Mouse (Mus musculus) forebrain, embryonic 14.5 days (tissue): ENCODE data around the gene Fez1. TPM values are rescaled to one million over a fixed set of nuclear protein-coding genes. Genes with fewer than 3 reads are reported as not detected.

Source experiments
- ATAC-seq: fragments of 200-750 bp; cut with Nextera tagmentation; 2 replicates; pipeline ENCODE4 v1.8.0; 2017; ENCODE audit warnings: mild to moderate bottlenecking, moderate library complexity
- DNase-seq: peaks from one replicate; pipeline ENCODE4 v3.0.0-alpha.2; 2015; ENCODE audit warnings: low spot score
- H3K27ac ChIP-seq: fragments of 300-500 bp; sonication (generic); 2 replicates; pipeline ENCODE4 v1.5.1; 2014; ENCODE audit warnings: low read depth, mild to moderate bottlenecking, control low read depth, low read length, moderate library complexity
- H3K27me3 ChIP-seq: fragments of 300-500 bp; sonication (generic); replicated peaks from 2 replicates; pipeline ENCODE4 v1.6.1; 2014; ENCODE audit warnings: low read length, control low read depth, mixed read lengths; ENCODE audit not compliant: control insufficient read depth, insufficient read depth
- H3K36me3 ChIP-seq: fragments of 300-500 bp; sonication (generic); 2 replicates; pipeline ENCODE4 v1.6.1; 2014; ENCODE audit warnings: low read length, control low read depth; ENCODE audit not compliant: control insufficient read depth, insufficient read depth
- H3K4me1 ChIP-seq: fragments of 300-500 bp; sonication (generic); 2 replicates; pipeline ENCODE4 v1.6.1; 2014; ENCODE audit warnings: antibody characterized with exemption, low read length, control low read depth; ENCODE audit not compliant: control insufficient read depth, insufficient read depth
- H3K4me2 ChIP-seq: fragments of 300-500 bp; sonication (generic); 2 replicates; pipeline ENCODE4 v1.6.1; 2014; ENCODE audit warnings: mild to moderate bottlenecking, control low read depth, low read length
- H3K4me3 ChIP-seq: fragments of 300-500 bp; sonication (generic); 2 replicates; pipeline ENCODE4 v1.5.1; 2014; ENCODE audit warnings: low read depth, low read length, control low read depth
- H3K9ac ChIP-seq: fragments of 300-500 bp; sonication (generic); 2 replicates; pipeline ENCODE4 v1.6.1; 2014; ENCODE audit warnings: mild to moderate bottlenecking, low read length, control low read depth, moderate library complexity
- H3K9me3 ChIP-seq: fragments of 300-500 bp; sonication (generic); replicated peaks from 2 replicates; pipeline ENCODE4 v1.6.1; 2016; ENCODE audit warnings: low read length, control low read depth, mixed read lengths; ENCODE audit not compliant: control insufficient read depth
- WGBS: fragments of 180-500 bp; shearing (Covaris S2); extraction: QIAGEN DNeasy Blood & Tissue Kit; methylation state at CpG from one replicate; pipeline ENCODE4 v1.1.7; 2014; 5-methylcytosine and 5-hydroxymethylcytosine counted together
- polyA plus RNA-seq: library from polyadenylated mRNA; unstranded; fragments of >200 nt; fragmentation: Nextera tagmentation; extraction: Ambion mirVana; gene quantifications from 2 replicates; pipeline ENCODE4 v1.2.1, GENCODE M21; 2014

Gene Fez1
- polyA plus RNA-seq, 1 experiment from 2014 or later: 620 TPM

- no peak overlapping the region for H3K9ac ChIP-seq
- WGBS: 92% methylated on average over 2 of the region's 2 CpGs
Observed at GRCm38 (mm10) chr9:36852175-36852574, 30.5 kb downstream of the Fez1 start.

GRCm38 (mm10) chr9:36856351-36856750 is 34.7 kb downstream of the Fez1 start:
- Histone ChIP-seq H3K9ac (no peak overlapping the region), H3K9me3 (no peaks in the 10 kb centered on the region), H3K27me3 (no peaks in the 10 kb centered on the region), H3K4me1 (no peaks in the 10 kb centered on the region; the same call in 1 of the 2 replicates), H3K36me3 (peaks cover 62% of the 10 kb centered on the region), H3K4me2 (no peak overlapping the region), H3K4me3 (no peak overlapping the region), H3K27ac (no peak overlapping the region)
- DNase-seq: no peak
- 82% methylated on average over 2 of the region's 2 CpGs for WGBS
- ATAC-seq: no peak

More at GRCm38 (mm10) chr9:36852175-36852574, 30.5 kb downstream of the Fez1 start:
- H3K27me3 ChIP-seq: no peaks in the 10 kb centered on the region
- H3K27ac ChIP-seq: no peak overlapping the region
- no peaks in the 10 kb centered on the region for H3K9me3 ChIP-seq
- DNase-seq (no peak), ATAC-seq (no peak)
- H3K4me1 ChIP-seq: no peaks in the 10 kb centered on the region; the same call in 1 of the 2 replicates
- H3K36me3 ChIP-seq: peaks cover 75% of the 10 kb centered on the region
- H3K4me3 ChIP-seq: no peak overlapping the region
- no peak overlapping the region for H3K4me2 ChIP-seq

- no peak overlapping the region for H3K9ac ChIP-seq
- H3K9me3 ChIP-seq: no peaks in the 10 kb centered on the region
- no peak overlapping the region for H3K4me2 ChIP-seq
- no peaks in the 10 kb centered on the region for H3K27me3 ChIP-seq
- H3K4me3 ChIP-seq: no peak overlapping the region
- no peaks in the 10 kb centered on the region; the same call in 1 of the 2 replicates for H3K4me1 ChIP-seq
- 0 out of 2 replicates have a peak, but pooled peaks have one; percentile 18 for ATAC-seq
- peaks cover 62% of the 10 kb centered on the region for H3K36me3 ChIP-seq
- H3K27ac ChIP-seq: 0 out of 2 replicates have a peak overlapping the region, but pooled peaks have one; percentile 28
- DNase-seq: no peak
- WGBS: 13% methylated on average over 8 of the region's 8 CpGs
Observed at GRCm38 (mm10) chr9:36857476-36858117, 35.9 kb downstream of the Fez1 start.

- ATAC-seq (peak; percentile 60), DNase-seq (peak; percentile 75)
- H3K4me3 ChIP-seq: no peak overlapping the region
- no peak overlapping the region for H3K27ac ChIP-seq
- H3K4me2 ChIP-seq: no peak overlapping the region
- peaks cover 71% of the 10 kb centered on the region for H3K36me3 ChIP-seq
- 8% methylated on average over 4 of the region's 4 CpGs for WGBS
- no peaks in the 10 kb centered on the region; the same call in 1 of the 2 replicates for H3K4me1 ChIP-seq
- no peaks in the 10 kb centered on the region for H3K27me3 ChIP-seq
- no peaks in the 10 kb centered on the region for H3K9me3 ChIP-seq
- H3K9ac ChIP-seq: no peak overlapping the region
Observed at GRCm38 (mm10) chr9:36858677-36859076, 37.0 kb downstream of the Fez1 start.

- H3K4me1 ChIP-seq: no peaks in the 10 kb centered on the region; the same call in 1 of the 2 replicates
- no peaks in the 10 kb centered on the region for H3K27me3 ChIP-seq
- 94% methylated on average over 2 of the region's 2 CpGs for WGBS
- no peak overlapping the region for H3K4me3 ChIP-seq
- DNase-seq (no peak), ATAC-seq (no peak)
- H3K36me3 ChIP-seq: peaks cover 75% of the 10 kb centered on the region
- H3K9me3 ChIP-seq: no peaks in the 10 kb centered on the region
- H3K9ac ChIP-seq: no peak overlapping the region
- H3K4me2 ChIP-seq: no peak overlapping the region
- H3K27ac ChIP-seq: no peak overlapping the region
Observed at GRCm38 (mm10) chr9:36862576-36862975, 40.9 kb downstream of the Fez1 start.

GRCm38 (mm10) chr9:36863694-36864093 is 42.0 kb downstream of the Fez1 start:
- Histone ChIP-seq H3K9me3 (no peaks in the 10 kb centered on the region), H3K27me3 (no peaks in the 10 kb centered on the region), H3K27ac (no peak overlapping the region), H3K4me2 (no peak overlapping the region), H3K4me3 (no peak overlapping the region), H3K4me1 (no peaks in the 10 kb centered on the region; the same call in 1 of the 2 replicates), H3K36me3 (peaks cover 82% of the 10 kb centered on the region), H3K9ac (no peak overlapping the region)
- 82% methylated on average over 3 of the region's 3 CpGs for WGBS
- ATAC-seq (no peak), DNase-seq (no peak)

- ATAC-seq (no peak), DNase-seq (no peak)
- no peaks in the 10 kb centered on the region for H3K27me3 ChIP-seq
- no peaks in the 10 kb centered on the region for H3K9me3 ChIP-seq
- H3K27ac ChIP-seq: no peak overlapping the region
- no peaks in the 10 kb centered on the region for H3K4me1 ChIP-seq
- no peak overlapping the region for H3K4me2 ChIP-seq
- 53% methylated on average over 4 of the region's 4 CpGs for WGBS
- H3K36me3 ChIP-seq: peaks cover 93% of the 10 kb centered on the region
- no peak overlapping the region for H3K4me3 ChIP-seq
- H3K9ac ChIP-seq: no peak overlapping the region
Observed at GRCm38 (mm10) chr9:36864862-36865813, 43.5 kb downstream of the Fez1 start.

GRCm38 (mm10) chr9:36868662-36869061 is 47.0 kb downstream of the Fez1 start:
- Histone ChIP-seq H3K4me3 (no peak overlapping the region), H3K27me3 (no peaks in the 10 kb centered on the region), H3K27ac (no peak overlapping the region), H3K36me3 (peaks cover 92% of the 10 kb centered on the region), H3K9ac (no peak overlapping the region), H3K9me3 (no peaks in the 10 kb centered on the region), H3K4me1 (no peaks in the 10 kb centered on the region), H3K4me2 (no peak overlapping the region)
- DNase-seq: no peak
- no peak for ATAC-seq
- 91% methylated on average over 6 of the region's 6 CpGs for whole genome bisulfite sequencing
